Mouse (Mus musculus) brain, adult 10 weeks (tissue): ENCODE results near the gene Kcnrg. TPM values are rescaled to one million over a fixed set of nuclear protein-coding genes. Genes with fewer than 3 reads are reported as not detected.

ENCODE experiments used
- polyA plus RNA-seq: library from polyadenylated mRNA; stranded (reverse); fragments of 350-450 nt; fragmentation: Illumina TruSeq; extraction: RNeasy Lipid Tissue Mini Kit (QIAGEN cat#74804); gene quantifications from one replicate; pipeline ENCODE4 v1.2.3, GENCODE M21; 2015; ENCODE audit warnings: low read depth, low replicate concordance

Kcnrg gene
- polyA plus RNA-seq: not detected

GRCm38 (mm10) chr14:61607157-61607556 is at the start of gene Kcnrg:
TSS of gene Kcnrg (plus strand) at chr14:61607457.

GRCm38 (mm10) chr14:61597968-61598367 is 9.3 kb upstream of the Kcnrg start, which contains the start of gene Trim13:
TSS of gene Trim13 (plus strand) at chr14:61598247.

Other genes with a start within 250 kb of the Kcnrg start
- 4.7 TPM for gene Ebpl, start 247.0 kb upstream of the Kcnrg start, polyA plus RNA-seq
- gene Kpna3, start 167.6 kb upstream of the Kcnrg start, polyA plus RNA-seq: 69.3 TPM
- 79.1 TPM for gene Spryd7, start 50.6 kb upstream of the Kcnrg start, polyA plus RNA-seq
- gene Trim13, start 9.2 kb upstream of the Kcnrg start, polyA plus RNA-seq: 18.3 TPM